Mouse (Mus musculus) erythroblast, embryonic 14.5 days (primary cell): ENCODE data around the gene Cep170b.

Source experiments
- GATA1 ChIP-seq: IDR thresholded peaks from 2 replicates; pipeline ENCODE4 v1.6.1; 2012; ENCODE audit warnings: low read length, inconsistent platforms, mixed read lengths
- TAL1 ChIP-seq: IDR thresholded peaks from 3 replicates; pipeline ENCODE4 v1.6.1; 2012; ENCODE audit warnings: low read length, inconsistent platforms, mixed read lengths

DNA sequence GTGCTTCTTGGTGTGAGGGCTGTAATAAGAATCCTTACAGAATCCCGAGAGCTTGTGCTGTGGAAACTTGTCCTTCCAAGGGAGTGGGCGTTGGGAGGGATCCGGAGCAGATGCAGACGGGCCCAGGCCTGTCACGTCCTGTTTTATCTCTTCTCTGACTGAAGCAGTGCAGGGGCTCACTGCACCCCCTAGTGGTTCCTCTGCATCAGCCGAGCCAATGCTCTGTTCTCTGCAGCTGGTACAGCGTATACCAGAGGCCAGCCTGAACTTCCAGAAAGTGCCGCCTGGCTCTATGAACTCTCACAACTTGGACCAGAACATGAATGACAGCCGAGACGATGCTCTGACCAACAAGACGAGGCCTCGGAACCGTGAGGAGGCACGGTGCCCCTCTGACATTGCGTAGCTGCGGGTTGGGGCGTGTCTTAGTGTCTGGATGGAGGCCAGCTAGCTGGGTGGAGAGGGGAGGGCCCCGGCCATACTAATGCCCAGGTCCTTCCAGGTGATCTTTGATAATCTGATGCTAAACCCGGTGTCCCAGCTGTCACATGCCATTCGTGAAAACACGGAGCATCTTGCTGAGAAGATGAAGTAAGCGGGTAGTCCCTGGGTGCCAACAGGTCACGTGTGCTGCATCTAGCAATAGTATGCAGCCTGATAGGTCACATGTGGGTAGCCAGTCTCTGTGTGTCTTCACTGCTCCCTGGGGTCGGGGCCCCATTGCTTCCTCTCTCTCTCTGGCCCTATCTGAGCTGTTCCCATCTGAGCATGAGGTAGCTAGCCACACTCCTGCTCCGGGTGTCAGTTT lies 23.1 kb downstream of the Cep170b start:
- TF ChIP-seq TAL1 (no peak), GATA1 (no peak)
